Mouse (Mus musculus) embryo, embryonic 9.5 days (tissue): ENCODE measurements around the gene Cherp.

ENCODE experiments used
- DNase-seq: peaks from one replicate; pipeline ENCODE4 v3.0.0-alpha.2; 2017; ENCODE audit errors: extremely low spot score

Cherp gene

GRCm38 (mm10) chr8:72418073-72418472, 57.0 kb downstream of the Cherp start:
- no peak for DNase-seq

GRCm38 (mm10) chr8:72415252-72415651, 59.8 kb downstream of the Cherp start:
- DNase-seq: no peak

GRCm38 (mm10) chr8:72413839-72414238, 61.2 kb downstream of the Cherp start:
- no peak for DNase-seq
